Mouse (Mus musculus) heart, postnatal 4 days (tissue): ENCODE measurements around the gene Ostc. TPM values are rescaled to one million over a fixed set of nuclear protein-coding genes. Genes with fewer than 3 reads are reported as not detected.

Source experiments
- total RNA-seq, 2 experiments: library from RNA; stranded (reverse); gene quantifications; 2 replicates each; pipeline ENCODE4 v1.2.3; 2021

Ostc gene
- total RNA-seq, 2 experiments from 2014 or later = 83.3 to 95.7 TPM

Other genes with a start within 250 kb of the Ostc start
- under 1 TPM in 1 of 2 experiments, not detected in 1; 0.29 TPM for gene Etnppl, start 92.0 kb downstream of the Ostc start, total RNA-seq
- gene Rpl34, start 21.0 kb upstream of the Ostc start, total RNA-seq = 100 to 1,000 TPM; 578 to 602 TPM